Mouse (Mus musculus) neural tube, embryonic 12.5 days (tissue): ENCODE results near the gene Gpbar1. TPM values are rescaled to one million over a fixed set of nuclear protein-coding genes. Genes with fewer than 3 reads are reported as not detected.
"Not testable (repeated sequence)": the region's sequence is repeated elsewhere in the genome, so short reads cannot be mapped to it uniquely, and the experiment has no call there.

Source experiments
- ATAC-seq: fragments of 200-750 bp; cut with Nextera tagmentation; 2 replicates; pipeline ENCODE4 v1.8.0; 2017; ENCODE audit warnings: low read depth, mild to moderate bottlenecking, moderate TSS enrichment, moderate library complexity; ENCODE audit not compliant: low FRiP score
- H3K27ac ChIP-seq: fragments of 300-500 bp; sonication (generic); 2 replicates; pipeline ENCODE4 v1.5.1; 2016
- H3K27me3 ChIP-seq: fragments of 300-500 bp; sonication (generic); replicated peaks from 2 replicates; pipeline ENCODE4 v1.6.1; 2016; ENCODE audit warnings: mild to moderate bottlenecking
- H3K36me3 ChIP-seq: fragments of 300-500 bp; sonication (generic); 2 replicates; pipeline ENCODE4 v1.6.1; 2016; ENCODE audit warnings: mild to moderate bottlenecking
- H3K4me1 ChIP-seq: fragments of 300-500 bp; sonication (generic); 2 replicates; pipeline ENCODE4 v1.6.1; 2016
- H3K4me2 ChIP-seq: fragments of 300-500 bp; sonication (generic); replicated peaks from 2 replicates; pipeline ENCODE4 v1.6.1; 2016; ENCODE audit warnings: mild to moderate bottlenecking
- H3K4me3 ChIP-seq: fragments of 300-500 bp; sonication (generic); 2 replicates; pipeline ENCODE4 v1.5.1; 2016
- H3K9ac ChIP-seq: fragments of 300-500 bp; sonication (generic); 2 replicates; pipeline ENCODE4 v1.6.1; 2016; ENCODE audit warnings: mild to moderate bottlenecking
- H3K9me3 ChIP-seq: fragments of 300-500 bp; sonication (generic); 2 replicates; pipeline ENCODE4 v1.6.1; 2016; ENCODE audit warnings: mild to moderate bottlenecking
- WGBS: fragments of 180-500 bp; shearing (Covaris S2); methylation state at CpG from one replicate; pipeline ENCODE4 v1.1.7; 2016; 5-methylcytosine and 5-hydroxymethylcytosine counted together
- polyA plus RNA-seq: library from polyadenylated mRNA; unstranded; fragments of >200 nt; fragmentation: Nextera tagmentation; extraction: Ambion mirVana; gene quantifications from 2 replicates; pipeline ENCODE4 v1.2.1, GENCODE M21; 2016

The Gpbar1 gene
- polyA plus RNA-seq, 1 experiment from 2014 or later, result not detected

DNA sequence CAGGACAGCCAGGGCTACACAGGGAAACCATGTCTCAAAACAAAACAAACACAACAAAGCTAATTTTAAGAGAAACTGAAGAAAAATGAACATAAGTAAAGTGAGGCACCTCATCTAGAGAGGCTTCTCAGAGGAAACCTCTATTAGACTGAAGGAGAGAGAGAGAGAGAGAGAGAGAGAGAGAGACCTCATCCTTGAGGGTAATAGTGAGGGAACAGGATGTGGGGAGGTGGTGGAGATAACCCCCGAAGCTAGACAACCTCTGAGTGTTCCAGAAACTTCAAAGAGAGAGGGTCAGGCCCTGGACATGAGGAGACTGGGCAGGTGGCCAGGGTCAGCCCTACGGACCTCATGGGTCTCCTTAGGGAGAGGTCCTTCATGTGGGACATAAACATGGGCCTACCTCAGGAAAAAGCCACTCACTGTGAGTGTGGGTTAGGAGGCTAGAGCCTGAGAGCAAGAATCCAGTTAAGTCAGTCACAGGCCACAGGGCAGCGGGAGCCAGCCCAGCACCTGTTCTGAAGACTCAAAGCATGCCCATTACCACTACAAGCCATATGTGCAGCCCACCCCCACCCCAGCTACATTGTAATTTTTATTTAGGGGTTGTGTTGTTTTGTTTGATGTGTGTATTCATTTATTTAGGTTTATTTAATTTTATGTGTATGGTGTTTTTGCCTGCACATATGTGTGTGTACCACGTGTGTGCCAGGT is 37.9 kb downstream of the Gpbar1 start:
- no peak overlapping the region for H3K4me3 ChIP-seq
- 87% methylated on average over 4 of the region's 4 CpGs for WGBS
- peaks cover 5% of the 10 kb centered on the region; the same call in 1 of the 2 replicates for H3K4me1 ChIP-seq
- no peak overlapping the region for H3K9ac ChIP-seq
- no peaks in the 10 kb centered on the region for H3K9me3 ChIP-seq
- no peak for ATAC-seq
- no peak overlapping the region for H3K27ac ChIP-seq
- no peaks in the 10 kb centered on the region for H3K27me3 ChIP-seq
- no peak overlapping the region for H3K4me2 ChIP-seq
- no peaks in the 10 kb centered on the region for H3K36me3 ChIP-seq

- Histone ChIP-seq H3K27ac (no peak overlapping the region), H3K4me3 (no peak overlapping the region), H3K36me3 (no peaks in the 10 kb centered on the region), H3K4me1 (peaks cover 5% of the 10 kb centered on the region; the same call in 1 of the 2 replicates), H3K9me3 (no peaks in the 10 kb centered on the region), H3K9ac (no peak overlapping the region), H3K4me2 (no peak overlapping the region), H3K27me3 (no peaks in the 10 kb centered on the region)
- ATAC-seq, result no peak
- WGBS, result 91% methylated on average over 3 of the region's 3 CpGs
These were observed 40.4 kb downstream of the Gpbar1 start for GRCm38 (mm10) chr1:74318711-74319110.

DNA sequence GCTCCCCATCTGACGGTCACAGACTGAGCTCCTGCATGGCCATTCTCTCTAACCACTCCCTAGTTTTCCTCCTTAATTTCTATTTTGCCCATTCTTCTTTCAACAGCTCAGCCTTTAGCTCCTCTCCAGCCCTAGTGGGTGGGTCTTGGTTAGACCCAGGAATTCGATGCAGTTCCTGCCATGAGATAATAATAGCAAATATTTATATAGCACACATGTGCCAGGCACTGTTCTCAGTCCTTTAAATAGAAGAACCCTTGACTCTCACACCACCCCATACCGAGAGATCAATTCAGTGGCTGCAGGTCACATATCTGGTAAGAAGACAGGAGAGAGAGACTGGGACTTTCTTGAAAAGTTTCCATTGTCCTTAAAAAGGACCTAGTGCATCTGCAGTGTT is 43.0 kb downstream of the Gpbar1 start:
- Histone ChIP-seq H3K4me1 (peaks cover 5% of the 10 kb centered on the region; the same call in 1 of the 2 replicates), H3K27me3 (no peaks in the 10 kb centered on the region), H3K36me3 (no peaks in the 10 kb centered on the region), H3K4me2 (no peak overlapping the region), H3K4me3 (no peak overlapping the region), H3K27ac (no peak overlapping the region), H3K9ac (no peak overlapping the region), H3K9me3 (no peaks in the 10 kb centered on the region)
- 88% methylated on average over 3 of the region's 3 CpGs for WGBS
- no peak for ATAC-seq

GRCm38 (mm10) chr1:74326916-74327315 is 48.6 kb downstream of the Gpbar1 start:
- H3K36me3 ChIP-seq, H3K27ac ChIP-seq, ATAC-seq, H3K4me2 ChIP-seq, H3K9ac ChIP-seq, H3K4me3 ChIP-seq, H3K9me3 ChIP-seq, H3K4me1 ChIP-seq, H3K27me3 ChIP-seq: not testable (repeated sequence)
- WGBS, result 81% methylated on average over 2 of the region's 2 CpGs

Other genes with a start within 250 kb of the Gpbar1 start
- 13.8 and 16.5 TPM in 2 replicates for gene Tns1, start 154.1 kb upstream of the Gpbar1 start, polyA plus RNA-seq
- 0.37 and 0.51 TPM in 2 replicates for gene Rufy4, start 153.0 kb upstream of the Gpbar1 start, polyA plus RNA-seq
- gene Cxcr2, start 124.6 kb upstream of the Gpbar1 start, polyA plus RNA-seq, result 0.08 and 0.32 TPM in 2 replicates
- gene Cxcr1, start 83.9 kb upstream of the Gpbar1 start, polyA plus RNA-seq, result not detected in 2 replicates
- gene Arpc2, start 42.5 kb upstream of the Gpbar1 start, polyA plus RNA-seq, result 374 and 394 TPM in 2 replicates
- 189 and 196 TPM in 2 replicates for gene Aamp, start 6.2 kb downstream of the Gpbar1 start, polyA plus RNA-seq
- gene Pnkd, start 6.4 kb downstream of the Gpbar1 start, polyA plus RNA-seq, result 96.1 and 104 TPM in 2 replicates
- gene Tmbim1, start 27.1 kb downstream of the Gpbar1 start, polyA plus RNA-seq, result 9.0 and 9.5 TPM in 2 replicates
- 0.25 and 0.75 TPM in 2 replicates for gene Catip, start 83.6 kb downstream of the Gpbar1 start, polyA plus RNA-seq
- 2.1 and 4.1 TPM in 2 replicates for gene Slc11a1, start 96.6 kb downstream of the Gpbar1 start, polyA plus RNA-seq
- gene Ctdsp1, start 113.0 kb downstream of the Gpbar1 start, polyA plus RNA-seq, result 29.9 and 31.3 TPM in 2 replicates
- 0.15 and 0.17 TPM in 2 replicates for gene Vil1, start 130.8 kb downstream of the Gpbar1 start, polyA plus RNA-seq
- 60.5 and 62.1 TPM in 2 replicates for gene Cnot9, start 227.5 kb downstream of the Gpbar1 start, polyA plus RNA-seq